25 mouse cellular contexts compared by ENCODE assay signal in genomic region chr11:17202481-17202880, GRCm38 (mm10). TPM values are rescaled to one million over a fixed set of nuclear protein-coding genes. Genes with fewer than 3 reads are reported as not detected.
DNase-seq lines count a peak whose midpoint lies in the region; ATAC-seq and TF ChIP-seq lines count a peak whose summit lies in the region.
"Had no signal": no experiment of that assay in that cellular context is flagged by ENCODE, and none has a peak within 500 bp of the region (broad histone marks: within the 10 kb centered on the region; RNA-seq: fewer than 3 reads in every experiment).

No protein-coding gene starts in this region.

- TF ChIP-seq POLR2A in CH12.LX (IDR thresholded peaks at IDR 0.05; ENCODE audit: low read depth, low read length) = peak; percentile 24; the same call in 1 of the 2 replicates

- peaks cover 3% of the 10 kb centered on the region; the same call in 1 of the 2 replicates for H3K79me2 ChIP-seq in CH12.LX (replicated peaks; ENCODE audit: control insufficient read depth, extremely low read depth, insufficient read depth, poor library complexity, severe bottlenecking)

- TF ChIP-seq RAD21 in CH12.LX (IDR thresholded peaks at IDR 0.05; ENCODE audit: low read depth, low read length) = no peak

- peaks cover 18% of the 10 kb centered on the region; the same call in 1 of the 2 replicates for H3K36me3 ChIP-seq in hindbrain, postnatal 0 days (ENCODE audit: insufficient read depth, low read length)
- H3K36me3 ChIP-seq in hindbrain, embryonic 11.5 days (ENCODE audit: control insufficient read depth, insufficient read depth, low read length) = 0 out of 2 replicates have a peak, but pooled peaks cover 2% of the 10 kb centered on the region
- peaks cover 56% of the 10 kb centered on the region for H3K36me3 ChIP-seq in midbrain, embryonic 13.5 days
- peaks cover under 1% of the 10 kb centered on the region; the same call in 1 of the 2 replicates for H3K36me3 ChIP-seq in midbrain, embryonic 11.5 days (ENCODE audit: control insufficient read depth, insufficient read depth, low read length)
- H3K36me3 ChIP-seq in CH12.LX (replicated peaks in 1 of 2; ENCODE audit: control insufficient read depth in 1 of 2, insufficient read depth in 1 of 2, low read length in 1 of 2) = peaks cover 51 to 94% of the 10 kb centered on the region in 2 experiments

- no peak overlapping the region for H3K4me2 ChIP-seq in hindbrain, postnatal 0 days (ENCODE audit: low read depth, low read length)
- no peak overlapping the region for H3K4me2 ChIP-seq in hindbrain, embryonic 11.5 days (replicated peaks; ENCODE audit: low read depth, low read length)
- H3K4me2 ChIP-seq in midbrain, embryonic 13.5 days (replicated peaks) = no peak overlapping the region
- no peak overlapping the region for H3K4me2 ChIP-seq in midbrain, embryonic 11.5 days
- no peak overlapping the region for H3K4me2 ChIP-seq in CH12.LX (ENCODE audit: insufficient read depth, low read depth, poor library complexity, severe bottlenecking)
- H3K4me2 ChIP-seq: heart, embryonic 13.5 days; hindbrain, embryonic 12.5 days had no signal

- 79% methylated on average over 6 of the region's 6 CpGs for WGBS in hindbrain, postnatal 0 days
- WGBS in hindbrain, embryonic 11.5 days = 88% methylated on average over 6 of the region's 6 CpGs
- WGBS in midbrain, embryonic 13.5 days = 88% methylated on average over 6 of the region's 6 CpGs
- 88% methylated on average over 6 of the region's 6 CpGs for WGBS in midbrain, embryonic 11.5 days

- H3K4me3 ChIP-seq in hindbrain, postnatal 0 days (ENCODE audit: low read length) = no peak overlapping the region
- H3K4me3 ChIP-seq in hindbrain, embryonic 11.5 days (ENCODE audit: low read depth, low read length) = no peak overlapping the region
- H3K4me3 ChIP-seq in midbrain, embryonic 13.5 days (replicated peaks) = no peak overlapping the region
- H3K4me3 ChIP-seq in midbrain, embryonic 11.5 days (ENCODE audit: low read depth, low read length) = no peak overlapping the region
- no peak overlapping the region for H3K4me3 ChIP-seq in CH12.LX (replicated peaks in 1 of 3; ENCODE audit: low read depth in 2 of 3, low read length in 2 of 3, poor library complexity in 1 of 3)
- H3K4me3 ChIP-seq: forebrain, embryonic 10.5 days; gastrocnemius, adult 2 months; heart, embryonic 13.5 days; hindbrain, embryonic 12.5 days had no signal

- peak; percentile 31; the same call in 1 of the 2 replicates for ATAC-seq in frontal cortex, adult (ENCODE audit: low TSS enrichment)
- ATAC-seq in hindbrain, postnatal 0 days = peak; percentile 5; the same call in 1 of the 2 replicates
- no peak for ATAC-seq in hindbrain, embryonic 11.5 days (ENCODE audit: low FRiP score)
- ATAC-seq in midbrain, embryonic 13.5 days = peak; percentile 20; the same call in 1 of the 2 replicates
- ATAC-seq in midbrain, embryonic 11.5 days (ENCODE audit: low FRiP score) = no peak
- ATAC-seq: activated CD4-positive, CD25-positive, alpha-beta regulatory T cell, adult 4 months; forebrain, embryonic 14.5 days; intestine, postnatal 0 days had no signal

- H3K4me1 ChIP-seq in hindbrain, postnatal 0 days (ENCODE audit: insufficient read depth, low read length) = no peaks in the 10 kb centered on the region
- no peaks in the 10 kb centered on the region for H3K4me1 ChIP-seq in hindbrain, embryonic 11.5 days (replicated peaks; ENCODE audit: control insufficient read depth, insufficient read depth, low read length)
- no peaks in the 10 kb centered on the region for H3K4me1 ChIP-seq in midbrain, embryonic 13.5 days (replicated peaks)
- no peaks in the 10 kb centered on the region for H3K4me1 ChIP-seq in midbrain, embryonic 11.5 days (ENCODE audit: control insufficient read depth, insufficient read depth, low read length)
- H3K4me1 ChIP-seq in CH12.LX (ENCODE audit: control insufficient read depth in 1 of 2, insufficient read depth in 2 of 2) = peaks cover 2 to 23% of the 10 kb centered on the region in 2 experiments; a peak in 2 of 4 replicates
- H3K4me1 ChIP-seq: forebrain, embryonic 10.5 days; heart, embryonic 13.5 days; hindbrain, embryonic 12.5 days had no signal

- H3K27me3 ChIP-seq in hindbrain, postnatal 0 days (ENCODE audit: insufficient read depth, low read length) = no peaks in the 10 kb centered on the region
- H3K27me3 ChIP-seq in hindbrain, embryonic 11.5 days (ENCODE audit: control insufficient read depth, insufficient read depth, low read length) = no peaks in the 10 kb centered on the region
- no peaks in the 10 kb centered on the region for H3K27me3 ChIP-seq in midbrain, embryonic 13.5 days
- no peaks in the 10 kb centered on the region for H3K27me3 ChIP-seq in midbrain, embryonic 11.5 days (ENCODE audit: control insufficient read depth, insufficient read depth, low read length)
- H3K27me3 ChIP-seq in CH12.LX (replicated peaks) = no peaks in the 10 kb centered on the region
- H3K27me3 ChIP-seq: heart, embryonic 13.5 days; hindbrain, embryonic 12.5 days had no signal

- no peak overlapping the region for H3K27ac ChIP-seq in hindbrain, postnatal 0 days
- H3K27ac ChIP-seq in hindbrain, embryonic 11.5 days (ENCODE audit: low read depth, low read length) = no peak overlapping the region
- no peak overlapping the region for H3K27ac ChIP-seq in midbrain, embryonic 13.5 days
- no peak overlapping the region for H3K27ac ChIP-seq in midbrain, embryonic 11.5 days (ENCODE audit: low read depth, low read length)
- no peak overlapping the region for H3K27ac ChIP-seq in CH12.LX (ENCODE audit: insufficient read depth, low read depth)
- H3K27ac ChIP-seq: forebrain, embryonic 10.5 days; gastrocnemius, adult 2 months; heart, embryonic 13.5 days; hindbrain, embryonic 12.5 days had no signal

- no peaks in the 10 kb centered on the region for H3K9me3 ChIP-seq in hindbrain, postnatal 0 days (ENCODE audit: low read length)
- no peaks in the 10 kb centered on the region for H3K9me3 ChIP-seq in hindbrain, embryonic 11.5 days (ENCODE audit: control insufficient read depth, low read length)
- H3K9me3 ChIP-seq in midbrain, embryonic 13.5 days = no peaks in the 10 kb centered on the region
- H3K9me3 ChIP-seq in midbrain, embryonic 11.5 days (ENCODE audit: control insufficient read depth, low read length) = no peaks in the 10 kb centered on the region
- no peaks in the 10 kb centered on the region for H3K9me3 ChIP-seq in CH12.LX (replicated peaks; ENCODE audit: low read length)
- H3K9me3 ChIP-seq: forebrain, embryonic 10.5 days; heart, embryonic 13.5 days; hindbrain, embryonic 12.5 days had no signal

- dilution Hi-C loops in CH12.LX (cut with MboI; ENCODE audit: extremely low pct_ligation_motif_present, extremely low pct_unique_long_range_greater_than_20kb, low sequenced_read_pairs) = no loop called here

- in situ Hi-C loops in CH12.LX (cut with MboI; ENCODE audit: low pct_ligation_motif_present, low pct_unique_long_range_greater_than_20kb, low sequenced_read_pairs) = no loop called here

- TF ChIP-seq EP300 in CH12.LX (IDR thresholded peaks at IDR 0.05; ENCODE audit: low read length) = no peak

- no peak for DNase-seq in frontal cortex, adult 2 months (ENCODE audit: extremely low spot score in 1 of 2, low spot score in 1 of 2)
- no peak for DNase-seq in hindbrain, postnatal 0 days (ENCODE audit: low spot score)
- no peak for DNase-seq in hindbrain, embryonic 11.5 days (ENCODE audit: low spot score)
- DNase-seq in midbrain, embryonic 11.5 days (ENCODE audit: low spot score, missing footprints) = no peak
- no peak for DNase-seq in CH12.LX (ENCODE audit: extremely low read depth)
- DNase-seq in lung, postnatal 36 days = no peak
- DNase-seq: adrenal gland, postnatal 10 days; adrenal gland, postnatal 36 days; B cell, adult 2 months; cerebellum, adult 18-20 months; cerebellum, adult 9-10 months; cerebellum, postnatal 14 days; gastrocnemius, adult 2 months; gastrocnemius, postnatal 14 days; heart, adult 18-20 months; heart, postnatal 14 days; heart, postnatal 4 days had no signal

- no peak for TF ChIP-seq CTCF in hindbrain, postnatal 0 days (IDR thresholded peaks at IDR 0.05; ENCODE audit: low read depth)
- no peak for TF ChIP-seq CTCF in CH12.LX (conservative IDR thresholded peaks at IDR 0.05 in 1 of 2, IDR thresholded peaks at IDR 0.05 in 1 of 2; ENCODE audit: low read depth in 2 of 2, low read length in 2 of 2)

- no peak overlapping the region for H3K9ac ChIP-seq in hindbrain, postnatal 0 days (replicated peaks; ENCODE audit: low read length)
- H3K9ac ChIP-seq in hindbrain, embryonic 11.5 days (ENCODE audit: low read depth, low read length) = no peak overlapping the region
- no peak overlapping the region for H3K9ac ChIP-seq in midbrain, embryonic 13.5 days (replicated peaks)
- no peak overlapping the region for H3K9ac ChIP-seq in midbrain, embryonic 11.5 days (ENCODE audit: low read length)
- no peak overlapping the region for H3K9ac ChIP-seq in CH12.LX (ENCODE audit: insufficient read depth, low read depth)
- H3K9ac ChIP-seq: heart, embryonic 13.5 days; hindbrain, embryonic 12.5 days had no signal

RNA-seq across cellular contexts. Expression of gene Pno1, which starts 8.9 kb away (rescaled TPM):
- polyA plus RNA-seq in frontal cortex, adult 2 months (2012; rRNA removed) = 17.0 and 17.8 TPM in 2 replicates
- 14.8 and 25.0 TPM in 2 replicates for total RNA-seq in hindbrain, postnatal 0 days (2014; rRNA removed)
- polyA plus RNA-seq in hindbrain, postnatal 0 days (2015; fragmentation: Nextera tagmentation; extraction: Ambion mirVana) = 56.4 and 60.9 TPM in 2 replicates
- 89.1 and 92.1 TPM in 2 replicates for polyA plus RNA-seq in hindbrain, embryonic 11.5 days (2014; fragmentation: Nextera tagmentation; extraction: Ambion mirVana)
- polyA plus RNA-seq in midbrain, embryonic 13.5 days (2015; fragmentation: Nextera tagmentation; extraction: Ambion mirVana) = 48.5 and 50.6 TPM in 2 replicates
- 99.4 and 106 TPM in 2 replicates for polyA plus RNA-seq in midbrain, embryonic 11.5 days (2014; fragmentation: Nextera tagmentation; extraction: Ambion mirVana)
- total RNA-seq in CH12.LX (2012; rRNA removed) (82.7 and 129 TPM in 2 replicates), CH12.LX (2014; rRNA removed) (279 and 281 TPM in 2 replicates)
- polyA plus RNA-seq in CH12.LX (2012; ENCODE audit: insufficient read length, low read depth) = 151 and 155 TPM in 2 replicates

RNA-seq across cellular contexts. Expression of gene Wdr92, which starts 20.6 kb away (rescaled TPM):
- polyA plus RNA-seq in frontal cortex, adult 2 months (2012; rRNA removed) = 8.0 and 8.1 TPM in 2 replicates
- 10.7 and 11.6 TPM in 2 replicates for total RNA-seq in hindbrain, postnatal 0 days (2014; rRNA removed)
- 11.4 and 13.1 TPM in 2 replicates for polyA plus RNA-seq in hindbrain, postnatal 0 days (2015; fragmentation: Nextera tagmentation; extraction: Ambion mirVana)
- 33.9 and 35.2 TPM in 2 replicates for polyA plus RNA-seq in hindbrain, embryonic 11.5 days (2014; fragmentation: Nextera tagmentation; extraction: Ambion mirVana)
- polyA plus RNA-seq in midbrain, embryonic 13.5 days (2015; fragmentation: Nextera tagmentation; extraction: Ambion mirVana) = 22.5 and 23.0 TPM in 2 replicates
- 31.2 and 33.0 TPM in 2 replicates for polyA plus RNA-seq in midbrain, embryonic 11.5 days (2014; fragmentation: Nextera tagmentation; extraction: Ambion mirVana)
- total RNA-seq in CH12.LX (2012; rRNA removed) (38.6 and 40.2 TPM in 2 replicates), CH12.LX (2014; rRNA removed) (66.1 and 73.6 TPM in 2 replicates)
- polyA plus RNA-seq in CH12.LX (2012; ENCODE audit: insufficient read length, low read depth) = 35.8 and 48.5 TPM in 2 replicates

RNA-seq across cellular contexts. Expression of gene Ppp3r1, which starts 43.4 kb away (rescaled TPM):
- 411 and 441 TPM in 2 replicates for polyA plus RNA-seq in frontal cortex, adult 2 months (2012; rRNA removed)
- total RNA-seq in hindbrain, postnatal 0 days (2014; rRNA removed) = 90.3 and 94.7 TPM in 2 replicates
- polyA plus RNA-seq in hindbrain, postnatal 0 days (2015; fragmentation: Nextera tagmentation; extraction: Ambion mirVana) = 260 and 268 TPM in 2 replicates
- polyA plus RNA-seq in hindbrain, embryonic 11.5 days (2014; fragmentation: Nextera tagmentation; extraction: Ambion mirVana) = 110 and 118 TPM in 2 replicates
- 149 and 162 TPM in 2 replicates for polyA plus RNA-seq in midbrain, embryonic 13.5 days (2015; fragmentation: Nextera tagmentation; extraction: Ambion mirVana)
- polyA plus RNA-seq in midbrain, embryonic 11.5 days (2014; fragmentation: Nextera tagmentation; extraction: Ambion mirVana) = 107 and 113 TPM in 2 replicates
- total RNA-seq in CH12.LX (2012; rRNA removed) = 31.8 and 38.8 TPM in 2 replicates
- 114 and 116 TPM in 2 replicates for total RNA-seq in CH12.LX (2014; rRNA removed)
- polyA plus RNA-seq in CH12.LX (2012; ENCODE audit: insufficient read length, low read depth) = 102 and 128 TPM in 2 replicates

RNA-seq across cellular contexts. Expression of gene C1d, which starts 54.9 kb away (rescaled TPM):
- polyA plus RNA-seq in frontal cortex, adult 2 months (2012; rRNA removed) = 28.4 and 34.9 TPM in 2 replicates
- total RNA-seq in hindbrain, postnatal 0 days (2014; rRNA removed) = 26.6 and 47.1 TPM in 2 replicates
- polyA plus RNA-seq in hindbrain, postnatal 0 days (2015; fragmentation: Nextera tagmentation; extraction: Ambion mirVana) = 170 and 175 TPM in 2 replicates
- polyA plus RNA-seq in hindbrain, embryonic 11.5 days (2014; fragmentation: Nextera tagmentation; extraction: Ambion mirVana) = 114 and 119 TPM in 2 replicates
- 135 and 142 TPM in 2 replicates for polyA plus RNA-seq in midbrain, embryonic 13.5 days (2015; fragmentation: Nextera tagmentation; extraction: Ambion mirVana)
- polyA plus RNA-seq in midbrain, embryonic 11.5 days (2014; fragmentation: Nextera tagmentation; extraction: Ambion mirVana) = 127 and 134 TPM in 2 replicates
- total RNA-seq in CH12.LX (2012; rRNA removed) (71.8 and 96.8 TPM in 2 replicates), CH12.LX (2014; rRNA removed) (117 and 128 TPM in 2 replicates)
- polyA plus RNA-seq in CH12.LX (2012; ENCODE audit: insufficient read length, low read depth) = 88.9 and 93.2 TPM in 2 replicates

Comparison
In these comparisons a context has a peak if more than half of its experiments do, and no peak if none do; other contexts are left out.
1. ATAC-seq: peak in frontal cortex, adult (single experiment), hindbrain, postnatal 0 days (single experiment) and midbrain, embryonic 13.5 days (single experiment); none in hindbrain, embryonic 11.5 days (single experiment) and midbrain, embryonic 11.5 days (single experiment).